Mouse (Mus musculus) cerebellum, adult (tissue): ENCODE measurements around the gene Rnf40.
A peak's percentile ranks its signal among the peaks of the same experiment; 100 is the strongest.

Source experiments
- ATAC-seq: cut with Nextera tagmentation; 2 replicates; pipeline ENCODE4 v1.9.2; 2017; ENCODE audit warnings: mild to moderate bottlenecking, moderate library complexity, mixed read lengths; ENCODE audit not compliant: insufficient number of reproducible peaks, low FRiP score, low TSS enrichment

Gene Rnf40

GRCm38 (mm10) chr7:127588011-127588871 is at the start of gene Rnf40, which contains the start of gene Ccdc189:
Rnf40 (plus strand) TSS chr7:127588767.
Ccdc189 (minus strand) TSS chr7:127588595.
- ATAC-seq: peak; percentile 91

- no peak for ATAC-seq
Observed at GRCm38 (mm10) chr7:127541671-127542070, 46.9 kb upstream of the Rnf40 start.

DNA sequence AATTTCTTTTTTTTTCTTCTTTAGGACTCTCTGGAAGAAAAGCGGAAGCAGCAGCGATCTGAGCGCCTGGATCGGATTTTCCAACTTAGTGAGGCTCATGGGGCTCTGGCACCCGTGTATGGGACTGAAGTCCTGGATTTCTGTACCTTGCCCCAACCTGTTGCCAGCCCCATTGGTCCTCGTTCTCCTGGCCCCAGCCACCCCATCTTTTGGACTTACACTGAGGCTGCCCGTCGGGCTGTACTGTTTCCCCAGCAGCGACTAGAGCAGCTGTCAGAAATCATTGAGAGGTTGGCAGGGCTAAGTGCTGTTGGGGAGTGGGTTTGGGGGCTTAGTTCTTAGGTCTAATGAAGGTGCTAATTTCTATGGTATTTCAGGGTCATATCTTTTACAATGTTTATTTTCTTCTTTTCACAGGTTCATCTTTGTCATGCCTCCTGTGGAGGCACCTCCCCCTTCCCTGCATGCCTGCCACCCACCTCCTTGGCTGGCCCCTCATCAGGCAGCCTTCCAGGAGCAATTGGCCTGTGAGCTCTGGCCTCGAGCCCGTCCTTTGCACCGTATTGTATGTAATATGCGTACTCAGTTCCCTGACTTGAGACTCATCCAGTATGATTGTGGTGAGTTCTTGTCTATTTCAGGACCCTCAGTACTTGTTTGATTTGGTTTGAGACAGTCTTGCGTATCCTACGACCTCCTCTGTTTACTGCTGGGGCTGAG is 39.3 kb upstream of the Rnf40 start:
- ATAC-seq: no peak; the same call in 1 of the 2 replicates

- ATAC-seq: no peak
Observed at GRCm38 (mm10) chr7:127551558-127551957, 37.0 kb upstream of the Rnf40 start.

GRCm38 (mm10) chr7:127560580-127560979 is 28.0 kb upstream of the Rnf40 start:
- ATAC-seq: no peak

DNA sequence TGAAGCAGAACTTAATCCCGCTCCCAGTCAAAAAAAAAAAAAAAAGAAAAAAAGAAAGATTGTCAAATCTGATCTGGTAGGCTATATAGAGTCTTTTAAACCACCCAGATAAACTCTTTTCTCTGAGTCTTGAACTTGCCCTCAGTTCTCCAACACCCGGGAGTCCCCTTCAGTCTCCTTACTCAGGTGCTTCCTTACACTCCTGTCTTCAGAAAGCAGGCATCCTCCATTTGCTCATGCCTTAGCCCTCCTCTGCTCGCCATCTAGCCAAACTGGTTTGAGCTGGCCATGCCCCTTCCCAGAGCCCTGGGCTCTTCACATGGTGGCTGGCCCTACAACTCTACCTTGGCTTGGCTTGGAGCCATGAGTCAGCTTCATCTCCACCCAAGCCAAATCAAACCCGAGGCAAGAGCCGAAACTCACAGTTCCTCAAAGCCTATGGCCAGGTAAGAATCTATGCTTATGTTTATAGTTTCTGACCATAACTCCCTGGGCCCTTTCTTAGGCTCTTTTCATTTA is 27.2 kb upstream of the Rnf40 start, which contains the start of gene Tmem265:
TSS of gene Tmem265 (plus strand) at position 51 of the 519 bp plus-strand sequence.
- no peak for ATAC-seq

- ATAC-seq: peak; percentile 92
Observed at GRCm38 (mm10) chr7:127564381-127565150, 24.0 kb upstream of the Rnf40 start.

GRCm38 (mm10) chr7:127572895-127573471 is 15.6 kb upstream of the Rnf40 start, which contains the start of gene Phkg2:
Phkg2 (plus strand) TSS chr7:127573340.
- peak; percentile 97 for ATAC-seq

DNA sequence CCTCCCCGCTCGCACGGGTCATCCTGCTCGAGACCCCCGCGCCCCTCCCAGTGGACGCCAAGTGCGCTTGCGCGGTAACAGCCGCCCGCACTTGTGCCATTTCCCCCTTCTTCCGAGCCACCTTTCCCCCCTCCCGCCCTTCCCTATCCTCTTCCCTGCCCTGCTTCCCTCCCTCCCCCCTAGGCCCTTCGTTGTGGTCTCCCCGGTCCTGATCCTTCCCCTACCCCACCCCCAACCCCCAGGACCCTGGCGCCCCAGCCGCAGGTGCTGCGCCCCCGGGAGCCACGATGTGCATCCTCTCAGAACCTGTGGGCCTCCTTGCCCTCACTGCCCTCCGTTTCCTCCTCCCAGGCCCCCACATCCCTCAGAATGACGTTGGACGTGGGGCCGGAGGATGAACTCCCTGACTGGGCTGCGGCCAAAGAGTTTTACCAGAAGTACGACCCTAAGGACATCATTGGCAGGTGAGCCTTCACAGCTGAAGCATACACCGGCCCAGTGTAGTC is 15.0 kb upstream of the Rnf40 start:
- ATAC-seq: no peak

DNA sequence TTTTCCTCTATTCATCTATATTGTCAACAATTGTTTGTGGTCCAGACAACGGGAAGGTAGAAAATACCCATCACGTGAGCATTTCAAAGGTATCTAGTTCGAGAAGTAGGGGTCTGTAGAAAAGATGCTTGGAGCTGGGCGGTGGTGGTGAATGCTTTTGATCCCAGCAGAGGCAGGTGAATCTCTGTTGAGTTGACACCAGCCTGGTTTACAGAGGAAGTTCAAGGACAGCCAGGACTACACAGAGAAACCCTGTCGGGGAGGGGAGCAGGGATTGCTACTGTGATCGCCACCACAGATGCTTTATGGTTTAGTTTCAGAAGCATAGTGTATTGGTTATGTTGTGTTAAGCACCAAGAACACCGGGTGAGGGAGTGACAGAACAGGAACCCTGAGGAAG is 14.5 kb upstream of the Rnf40 start:
- no peak for ATAC-seq

- no peak for ATAC-seq
Observed at GRCm38 (mm10) chr7:127583260-127583659, 5.3 kb upstream of the Rnf40 start.

- ATAC-seq: no peak
Observed at GRCm38 (mm10) chr7:127585031-127585430, 3.5 kb upstream of the Rnf40 start.

GRCm38 (mm10) chr7:127586149-127586548 is 2.4 kb upstream of the Rnf40 start:
- ATAC-seq: no peak

DNA sequence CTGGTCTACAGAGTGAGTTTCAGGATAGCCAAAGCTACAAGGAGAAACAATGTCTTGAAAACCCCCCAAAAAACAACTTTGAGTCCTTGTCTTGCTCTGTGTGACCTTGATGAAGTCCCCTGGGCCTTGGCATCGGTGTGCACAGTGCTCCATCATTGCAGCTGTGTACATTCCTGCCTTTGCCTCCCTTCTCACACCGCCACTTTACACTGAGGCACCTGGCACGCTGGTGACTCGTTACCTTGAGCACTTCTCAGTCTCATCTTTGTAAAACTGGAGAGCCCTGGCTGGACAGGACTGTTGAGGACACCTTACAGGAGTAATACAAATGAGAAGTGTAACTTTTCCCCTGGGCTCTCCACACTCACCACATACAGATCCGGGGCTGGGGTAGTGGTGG is 1.4 kb upstream of the Rnf40 start:
- ATAC-seq: no peak

GRCm38 (mm10) chr7:127588901-127589300 is 334 bp downstream of the Rnf40 start:
- no peak for ATAC-seq

- no peak for ATAC-seq
Observed at GRCm38 (mm10) chr7:127589637-127590036, 1.1 kb downstream of the Rnf40 start.

- ATAC-seq: no peak
Observed at GRCm38 (mm10) chr7:127591108-127591507, 2.5 kb downstream of the Rnf40 start.

GRCm38 (mm10) chr7:127592575-127592974 is 4.0 kb downstream of the Rnf40 start:
- ATAC-seq: no peak

GRCm38 (mm10) chr7:127596747-127597146 is 8.2 kb downstream of the Rnf40 start:
- ATAC-seq: no peak

DNA sequence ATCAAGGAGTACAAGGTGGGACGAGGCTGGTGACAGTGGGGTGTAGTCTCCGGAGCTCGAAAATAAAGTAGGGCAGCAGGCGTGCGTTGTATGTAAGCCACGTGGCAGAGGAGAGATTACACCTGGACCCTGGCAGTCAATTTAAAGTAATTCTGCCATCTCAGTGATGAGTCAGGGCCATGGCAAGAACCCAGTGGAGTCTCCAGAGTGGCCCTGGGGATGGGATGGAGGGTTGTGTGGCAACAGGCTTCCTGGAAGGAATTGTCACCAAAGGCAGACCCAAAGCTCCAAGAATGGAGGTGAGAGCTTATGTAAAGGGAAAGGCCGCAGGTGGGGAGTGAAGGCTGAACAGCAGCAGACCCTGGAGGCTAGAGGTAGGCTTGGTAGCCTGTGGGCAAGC is 12.0 kb downstream of the Rnf40 start:
- ATAC-seq: no peak
